Mouse (Mus musculus): ENCODE results near the gene Ube2e2.

Gene Ube2e2

DNA sequence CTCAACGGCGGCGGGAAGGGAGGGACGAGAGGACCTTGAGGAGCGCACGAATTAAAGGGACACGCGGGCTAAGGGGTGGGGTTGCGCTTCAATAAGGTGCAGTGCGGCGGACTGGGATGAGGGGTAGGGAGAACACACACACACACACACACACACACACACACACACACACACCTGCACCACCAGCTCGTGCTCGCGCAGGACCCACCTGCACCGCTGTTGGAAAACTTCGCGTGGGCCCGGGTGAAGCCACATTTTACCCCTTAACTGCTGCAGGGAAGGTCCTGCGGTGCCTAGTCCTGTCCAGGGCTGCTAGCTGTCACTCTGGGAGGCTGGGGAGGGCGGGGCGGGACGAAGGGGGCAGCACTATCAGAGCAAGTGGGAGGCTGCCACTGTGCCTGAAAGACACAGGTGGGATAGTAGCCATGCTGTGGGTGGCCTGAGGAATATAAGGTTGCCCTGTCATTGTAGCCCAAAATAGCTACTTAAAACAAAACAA lies at the start of gene Ube2e2:
Gene Ube2e2, minus strand, starts transcription at position 321 of the 499 bp plus-strand sequence.
- no peak for DNase-seq (ENCODE audit: extremely low read depth, low read depth, low spot score)

GRCm38 (mm10) chr14:18940068-18940467 lies 46.0 kb upstream of the Ube2e2 start:
- no peak for DNase-seq (ENCODE audit: extremely low read depth, low read depth, low spot score)

DNA sequence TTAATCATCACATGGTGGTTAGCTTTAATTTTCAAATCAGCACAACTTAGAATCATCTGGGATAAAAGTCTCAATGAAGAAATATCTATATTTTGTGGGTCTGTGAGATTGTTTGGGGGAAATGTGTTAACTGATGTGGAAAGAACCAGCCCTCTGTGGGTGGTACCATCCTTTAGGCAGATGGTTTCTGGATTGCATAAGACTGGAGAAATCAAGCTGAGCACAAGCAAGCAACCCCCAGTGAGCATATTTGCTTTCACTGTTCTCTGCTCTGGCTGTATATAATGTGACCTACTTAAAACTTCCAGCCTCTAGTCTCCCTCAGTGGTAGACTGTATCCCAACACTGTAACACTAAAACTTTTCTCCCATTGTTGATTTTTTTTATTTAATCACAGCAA lies 9.5 kb upstream of the Ube2e2 start:
- no peak for DNase-seq (ENCODE audit: extremely low read depth, low read depth, low spot score)

DNA sequence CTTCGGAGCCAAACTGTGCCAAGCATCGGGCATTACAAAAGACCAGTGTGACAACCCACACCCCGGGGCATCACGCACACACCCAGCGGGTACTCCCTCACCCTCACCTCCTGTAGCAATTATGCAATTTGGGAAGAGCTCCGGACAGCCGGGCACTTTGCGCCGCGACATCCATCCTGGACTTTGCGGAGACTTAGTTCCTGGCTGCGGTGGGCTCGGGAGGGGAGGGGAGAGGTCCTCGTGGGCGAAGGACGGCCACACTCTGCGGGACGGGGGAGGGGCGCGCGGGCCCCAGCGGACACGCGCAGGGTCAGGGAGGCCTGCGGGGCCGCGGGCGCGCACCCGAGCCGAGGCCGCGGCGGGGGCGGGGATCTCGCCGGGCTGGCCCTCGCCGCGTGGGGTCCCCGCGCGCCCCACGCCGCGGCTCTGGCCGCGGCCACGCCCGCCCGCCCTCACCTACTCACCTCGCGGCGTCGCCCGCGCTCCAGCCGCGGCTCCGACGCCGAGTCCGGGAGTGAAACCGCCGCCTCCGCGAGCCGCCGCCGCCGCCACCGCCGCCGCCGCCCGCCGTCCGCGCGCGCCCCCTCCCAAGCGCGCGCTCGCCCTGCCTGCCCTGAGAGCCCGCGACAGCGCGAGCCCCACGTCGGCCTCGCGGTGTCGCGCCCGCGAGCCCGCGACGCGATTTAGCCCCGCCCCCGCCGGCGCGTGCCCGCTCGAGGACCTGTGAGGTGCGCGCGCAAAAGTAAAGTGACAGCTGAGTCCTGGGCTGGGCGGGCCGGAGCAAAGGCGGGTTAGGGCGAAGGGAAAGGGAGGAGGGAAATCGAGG lies 733 bp downstream of the Ube2e2 start:
- no peak for DNase-seq (ENCODE audit: extremely low read depth, low read depth, low spot score)

DNA sequence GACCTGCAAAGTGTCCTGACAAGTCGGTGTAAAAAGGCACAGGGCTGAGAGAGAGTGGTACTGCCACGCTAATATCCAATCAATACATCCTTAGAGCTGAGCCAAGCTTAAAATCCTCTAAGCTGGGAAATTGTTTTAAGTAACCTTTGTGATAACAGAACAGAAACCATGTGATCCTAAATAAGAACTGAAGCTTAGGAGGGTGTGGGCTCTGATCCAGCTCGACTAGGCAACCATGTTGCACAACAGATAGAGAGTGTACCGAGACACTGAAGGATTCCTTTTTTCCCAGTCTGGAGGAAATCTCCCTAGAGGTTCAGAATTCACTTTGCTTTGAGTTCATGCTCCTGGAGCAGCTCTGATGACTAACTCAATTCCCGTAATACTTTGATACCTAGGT lies 4.5 kb downstream of the Ube2e2 start:
- DNase-seq (ENCODE audit: extremely low read depth, low read depth, low spot score), result peak; percentile 45

DNA sequence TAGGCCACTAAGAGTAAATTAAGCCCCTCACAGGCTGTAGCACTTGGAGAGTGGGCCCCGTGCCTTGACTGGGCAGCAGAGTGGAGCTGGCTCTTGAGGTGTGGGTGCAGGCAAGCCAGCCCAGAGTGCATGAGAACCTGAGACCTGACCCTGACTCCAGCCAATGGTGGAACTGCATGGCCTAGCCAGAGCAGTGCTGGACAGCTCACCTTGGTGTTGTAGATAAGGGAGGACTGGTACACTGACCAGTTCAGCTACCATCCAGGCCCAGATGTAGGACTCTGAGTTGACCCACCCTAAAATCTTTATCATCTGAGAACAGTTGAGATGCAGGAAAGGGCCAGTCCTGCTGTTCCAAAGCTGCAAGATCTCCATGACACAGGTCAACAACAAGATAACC lies 11.6 kb downstream of the Ube2e2 start:
- DNase-seq (ENCODE audit: extremely low read depth, low read depth, low spot score), result no peak

- no peak for DNase-seq (ENCODE audit: extremely low read depth, low read depth, low spot score)
Observed at GRCm38 (mm10) chr14:18870716-18871115, 23.4 kb downstream of the Ube2e2 start.

DNA sequence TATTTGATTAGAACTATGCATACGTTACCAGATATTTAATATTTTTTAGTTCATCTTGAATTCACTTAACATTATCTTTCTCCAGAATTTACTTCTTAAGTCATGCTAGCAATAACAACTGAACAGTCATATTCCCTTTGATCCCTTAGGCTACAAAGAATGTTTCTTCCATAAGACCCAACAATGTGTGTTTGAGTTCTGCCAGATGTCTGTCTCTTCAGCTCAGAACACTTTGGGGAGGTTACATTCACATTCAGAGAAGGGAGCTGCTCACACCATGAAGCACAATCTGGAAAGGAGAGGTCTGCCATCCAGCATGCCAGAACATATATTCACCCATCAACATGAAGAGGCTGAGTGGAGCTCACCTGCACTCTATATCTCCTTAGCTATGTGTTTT lies 65.4 kb downstream of the Ube2e2 start:
- no peak for DNase-seq (ENCODE audit: extremely low read depth, low read depth, low spot score)

- DNase-seq (ENCODE audit: extremely low read depth, low read depth, low spot score), result no peak
Observed at GRCm38 (mm10) chr14:18826753-18827152, 67.3 kb downstream of the Ube2e2 start.

DNA sequence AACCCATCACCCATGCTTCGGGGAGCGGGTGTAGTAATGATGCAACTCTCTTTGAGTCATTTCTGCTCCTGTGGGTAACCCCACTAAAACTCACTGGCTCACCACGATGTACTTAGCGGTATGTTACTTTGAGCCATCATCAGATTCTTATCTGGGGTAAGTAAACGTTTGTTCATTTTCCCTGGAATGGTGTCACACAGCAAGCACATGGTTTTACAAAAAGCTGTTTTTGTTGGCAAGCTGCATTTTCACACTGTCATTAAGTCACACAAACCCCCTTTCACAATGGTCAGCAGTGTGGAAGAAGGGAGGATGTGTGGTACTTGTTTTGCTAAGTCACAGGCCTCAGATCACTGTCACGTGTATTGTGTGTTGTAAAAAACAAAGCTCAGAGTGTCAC lies 73.4 kb downstream of the Ube2e2 start:
- DNase-seq (ENCODE audit: extremely low read depth, low read depth, low spot score), result peak; percentile 40

GRCm38 (mm10) chr14:18796857-18797256 lies 97.2 kb downstream of the Ube2e2 start:
- no peak for DNase-seq (ENCODE audit: extremely low read depth, low read depth, low spot score)

DNA sequence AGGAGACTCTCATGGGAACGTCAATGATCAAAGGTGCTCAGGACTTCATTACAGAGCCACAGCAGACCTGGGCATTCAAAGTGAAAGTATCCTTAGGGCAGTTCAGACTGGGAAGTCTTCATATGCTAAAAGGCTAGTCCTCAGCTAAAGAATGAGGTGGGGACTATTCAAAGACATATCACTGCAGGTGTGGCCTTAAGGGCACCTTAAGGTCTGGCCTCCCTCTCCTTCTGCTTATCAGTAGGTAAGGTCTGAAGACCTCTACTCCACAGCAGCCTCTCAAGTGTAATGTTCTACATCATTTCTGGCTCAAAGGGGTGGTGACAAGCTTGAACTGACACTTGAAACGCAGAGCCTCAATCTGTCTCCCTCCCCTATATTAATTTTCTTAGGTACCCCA lies 98.3 kb downstream of the Ube2e2 start:
- DNase-seq (ENCODE audit: extremely low read depth, low read depth, low spot score), result no peak

GRCm38 (mm10) chr14:18778993-18779675 lies 114.9 kb downstream of the Ube2e2 start:
- no peak for DNase-seq (ENCODE audit: extremely low read depth, low read depth, low spot score)

DNA sequence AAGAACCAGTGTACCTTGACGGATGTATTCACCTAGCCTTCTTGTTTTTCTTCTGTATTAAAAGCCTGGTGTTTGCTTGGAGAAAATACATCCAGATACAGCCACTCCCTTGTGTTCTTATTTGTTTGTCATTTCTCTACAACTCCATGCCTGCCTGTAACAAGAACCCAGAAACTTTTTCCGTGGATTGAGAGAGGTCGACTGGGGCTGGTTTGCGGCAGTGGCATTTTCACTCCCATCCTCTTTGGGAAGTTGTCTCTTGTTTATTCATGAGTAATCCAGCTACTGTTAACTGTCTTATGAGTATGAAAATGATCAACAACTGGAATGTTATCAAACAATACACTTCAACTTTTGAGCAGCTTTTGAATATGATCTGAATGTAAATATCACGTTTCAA lies 115.8 kb downstream of the Ube2e2 start:
- no peak for DNase-seq (ENCODE audit: extremely low read depth, low read depth, low spot score)

- no peak for DNase-seq (ENCODE audit: extremely low read depth, low read depth, low spot score)
Observed at GRCm38 (mm10) chr14:18776132-18776531, 117.9 kb downstream of the Ube2e2 start.

GRCm38 (mm10) chr14:18773724-18774123 lies 120.3 kb downstream of the Ube2e2 start:
- no peak for DNase-seq (ENCODE audit: extremely low read depth, low read depth, low spot score)

DNA sequence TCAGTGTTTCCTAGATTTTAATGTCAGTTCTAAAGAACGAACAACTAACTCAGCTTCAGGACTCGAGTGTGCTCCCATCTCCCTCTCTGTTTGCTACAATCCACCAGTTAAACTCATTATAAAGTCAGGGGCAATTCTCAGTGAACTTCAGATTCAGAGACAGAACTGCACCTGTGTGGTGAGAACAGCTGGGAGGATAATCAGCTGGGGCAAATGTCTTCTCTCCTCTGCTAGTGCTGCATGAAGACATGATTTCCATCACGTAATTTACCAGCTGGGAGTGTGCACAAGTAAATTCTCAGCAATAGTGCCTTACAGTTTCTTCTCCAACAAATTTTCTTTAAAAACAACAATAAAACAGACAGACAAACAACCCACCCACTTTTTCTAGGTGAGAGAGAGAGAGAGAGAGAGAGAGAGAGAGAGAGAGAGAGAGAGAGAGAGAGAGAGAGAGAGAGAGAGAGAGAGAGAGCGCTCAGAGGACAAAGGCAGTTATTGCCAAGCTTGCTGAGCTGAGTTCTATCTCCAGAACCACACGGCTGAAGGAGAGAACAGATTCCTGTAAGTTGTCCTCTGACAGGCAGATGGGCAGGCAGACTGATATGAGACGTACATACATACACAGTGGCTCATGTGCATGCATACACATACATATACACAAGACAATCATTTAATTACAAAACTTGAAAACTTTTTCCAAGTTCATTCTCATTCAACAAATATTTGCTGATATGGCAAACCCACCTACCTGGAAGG lies 134.3 kb downstream of the Ube2e2 start:
- no peak for DNase-seq (ENCODE audit: extremely low read depth, low read depth, low spot score)

GRCm38 (mm10) chr14:18758595-18759532 lies 135.2 kb downstream of the Ube2e2 start:
- peak; percentile 11 for DNase-seq (ENCODE audit: extremely low read depth, low read depth, low spot score)

DNA sequence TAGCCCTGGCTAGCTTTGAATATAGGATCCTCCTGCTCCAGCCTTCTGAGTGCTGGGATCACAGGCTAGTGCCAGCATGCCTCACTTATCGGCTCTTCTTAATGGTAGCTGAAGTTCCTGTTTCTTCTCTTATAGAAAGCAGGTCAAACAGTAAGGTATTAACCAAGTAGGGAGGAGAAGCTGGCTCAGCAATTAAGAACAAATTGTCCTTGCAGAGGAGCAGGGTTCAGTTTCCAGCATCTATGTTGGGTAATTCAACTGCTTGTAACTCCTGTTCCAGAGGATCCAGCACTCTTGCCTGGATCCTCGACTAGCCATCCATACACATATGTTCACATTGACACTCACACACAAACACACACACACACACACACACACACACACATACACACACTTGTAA lies 136.1 kb downstream of the Ube2e2 start:
- DNase-seq (ENCODE audit: extremely low read depth, low read depth, low spot score), result peak; percentile 36

GRCm38 (mm10) chr14:18755410-18755809 lies 138.7 kb downstream of the Ube2e2 start:
- DNase-seq (ENCODE audit: extremely low read depth, low read depth, low spot score), result no peak

All from fat pad, adult 2 months (tissue).